Mouse (Mus musculus): ENCODE measurements at regions not wholly inside any gene's neighbourhood (a gene's known extent, or its start where the extent isn't known, plus 50 kb on each side); places are given as distances from the start of the nearest gene placed in this dataset.

DNA sequence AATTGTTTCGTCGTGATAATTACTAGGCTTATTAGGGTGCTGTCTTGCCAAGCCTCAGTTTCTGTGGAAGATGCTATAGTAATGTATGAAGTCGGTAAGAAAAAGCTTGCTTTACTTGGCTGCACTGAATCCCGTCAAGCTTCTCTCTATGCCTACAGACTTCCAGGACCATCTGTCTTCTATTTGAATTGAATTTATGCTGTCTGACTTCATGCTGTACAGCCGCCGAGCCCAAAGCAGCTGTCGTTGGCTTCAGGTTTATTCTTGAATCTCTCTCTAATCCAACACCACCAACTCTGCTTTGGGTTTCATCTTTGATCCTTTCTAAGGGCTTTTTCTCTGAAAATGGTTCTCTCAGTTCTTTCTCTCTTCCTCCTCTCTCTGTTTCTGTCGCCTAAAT is 227.4 kb upstream of the Cnr1 start:
- no peak for DNase-seq

DNA sequence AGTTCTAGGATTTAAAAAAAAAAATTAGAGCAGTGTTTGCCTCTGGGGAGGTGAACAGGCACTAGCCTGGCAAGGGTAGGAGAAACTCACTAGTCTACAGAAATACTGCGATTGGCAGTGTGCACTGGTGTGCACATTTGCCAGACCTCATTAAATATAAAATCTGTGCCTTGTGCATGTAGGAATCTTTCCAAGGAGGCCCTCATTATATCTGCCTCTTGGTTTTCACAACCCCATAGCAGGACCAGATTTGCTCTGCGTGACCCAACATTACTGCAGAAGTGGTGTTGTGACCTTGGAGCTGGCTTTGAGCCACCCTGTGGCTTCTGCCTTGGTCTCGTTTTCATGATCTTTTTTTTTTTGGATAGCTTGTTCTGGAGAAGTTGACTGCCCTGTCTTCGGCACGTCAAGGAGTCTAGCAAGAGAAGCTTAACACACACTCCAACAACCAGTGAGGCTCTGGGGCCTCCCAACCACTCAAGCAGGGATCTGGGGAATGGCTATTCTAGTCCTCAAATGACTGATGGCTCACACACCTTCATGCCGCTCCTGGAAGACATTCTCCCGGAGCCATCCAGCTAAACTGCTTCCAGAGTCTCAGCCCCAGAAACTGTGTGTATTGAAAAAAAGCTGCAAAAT is 222.2 kb upstream of the Cnr1 start:
- DNase-seq, result no peak

DNA sequence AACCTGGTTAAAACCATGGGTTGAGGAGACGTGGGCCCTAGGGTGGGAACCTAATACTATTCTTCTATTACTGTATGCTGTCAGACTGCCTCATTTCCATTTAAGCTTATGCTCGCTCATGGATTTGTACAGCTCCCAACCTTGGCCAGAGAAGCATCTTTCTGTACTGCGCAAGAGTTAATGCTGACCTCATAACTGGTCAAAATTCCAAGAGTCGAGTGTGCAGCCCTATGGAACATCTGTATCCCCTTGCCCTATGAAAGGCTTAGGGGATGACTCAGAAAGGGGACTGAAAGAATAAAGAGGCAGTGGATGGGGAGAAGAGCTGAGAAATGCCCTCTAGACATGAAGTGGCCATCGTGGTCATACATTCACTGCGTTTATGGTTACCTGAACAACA is 218.7 kb upstream of the Cnr1 start:
- DNase-seq, result no peak

DNA sequence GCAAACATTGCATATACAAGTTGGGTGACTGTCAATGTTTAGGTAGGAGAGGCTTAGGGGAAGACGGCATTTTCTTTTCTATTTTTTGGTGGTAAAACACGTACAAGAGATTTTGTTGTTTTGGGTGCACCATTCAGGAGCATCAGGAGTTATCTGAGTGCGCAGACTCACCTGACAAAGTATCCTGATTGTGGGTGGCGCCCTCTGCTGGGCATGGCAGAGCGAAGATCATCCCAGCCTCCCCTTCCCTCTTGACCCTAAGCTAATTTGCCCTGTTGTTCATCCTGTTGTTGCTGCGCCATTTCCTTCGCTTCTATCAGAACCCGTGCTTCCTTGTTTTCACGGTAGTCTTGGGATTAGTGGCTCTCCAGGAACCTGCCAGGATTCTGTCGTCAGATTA is 217.6 kb upstream of the Cnr1 start:
- peak; percentile 79 for DNase-seq

DNA sequence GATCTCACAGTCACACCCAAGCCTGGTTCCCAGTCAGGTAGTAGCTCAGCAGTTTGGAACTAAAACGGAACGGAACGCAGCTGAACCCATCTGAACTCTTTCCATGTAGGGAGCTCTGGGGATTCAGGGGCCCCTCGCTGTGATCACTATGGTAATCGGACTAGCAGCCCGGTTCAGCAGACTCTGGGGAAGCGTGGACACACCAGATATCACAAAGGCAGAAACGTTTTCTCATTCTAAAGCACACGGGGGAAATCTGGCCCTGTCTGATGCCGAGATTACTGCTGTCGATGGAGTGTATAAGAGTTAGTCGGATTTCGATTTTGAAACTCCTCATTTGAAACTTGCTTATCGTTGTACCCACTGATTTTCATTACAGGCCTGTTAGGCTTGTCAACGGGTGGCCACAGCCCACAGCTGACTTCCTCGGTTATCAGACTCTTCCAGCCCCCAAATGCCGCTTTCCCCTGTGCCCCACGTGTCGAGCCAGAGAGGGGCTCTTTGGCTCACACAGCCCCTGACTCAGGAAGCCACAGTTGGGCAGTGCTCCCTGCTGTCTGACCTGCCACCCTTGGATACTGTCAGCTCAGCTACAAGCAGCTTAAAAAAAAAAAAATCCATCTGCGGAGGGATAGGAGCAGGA is 207.8 kb upstream of the Cnr1 start:
- no peak for DNase-seq

DNA sequence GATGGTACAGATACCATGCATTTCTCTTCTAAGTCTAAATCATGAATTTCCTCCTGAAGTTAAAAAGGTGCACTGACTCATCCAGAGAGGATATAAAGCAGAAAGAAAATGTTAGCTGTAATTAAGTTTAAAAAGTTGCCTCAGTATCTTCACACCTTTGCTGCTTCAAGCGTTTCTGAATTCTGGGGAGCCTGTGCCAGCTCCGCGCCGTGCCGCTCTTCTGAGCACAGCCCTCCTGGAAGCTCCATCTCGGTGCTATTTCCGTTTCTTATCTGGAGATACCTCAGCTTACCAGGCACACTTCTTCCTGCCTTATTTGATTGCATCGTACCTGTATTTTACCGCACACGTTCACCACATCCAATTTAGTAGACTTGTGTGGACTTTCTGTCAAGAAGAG is 203.4 kb upstream of the Cnr1 start:
- no peak for DNase-seq

DNA sequence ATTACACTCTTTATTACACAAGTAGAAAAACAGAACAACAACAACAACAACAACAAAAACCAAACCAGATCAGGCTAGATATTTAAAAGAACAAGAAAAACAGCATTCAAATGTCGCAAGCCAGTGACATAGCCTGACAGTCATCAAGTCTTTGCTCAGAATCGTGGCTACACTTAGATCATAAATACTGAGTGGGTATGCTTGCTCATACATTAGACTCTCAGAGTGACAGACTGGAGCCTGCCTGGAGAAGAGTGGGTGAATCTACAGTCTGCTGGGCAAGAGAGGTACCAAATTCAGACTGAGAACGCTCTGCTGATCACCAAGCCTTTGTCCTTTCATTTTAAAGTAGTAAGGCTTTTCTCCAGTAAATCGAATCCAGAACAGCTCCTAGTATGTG is 202.4 kb upstream of the Cnr1 start:
- DNase-seq, result no peak

DNA sequence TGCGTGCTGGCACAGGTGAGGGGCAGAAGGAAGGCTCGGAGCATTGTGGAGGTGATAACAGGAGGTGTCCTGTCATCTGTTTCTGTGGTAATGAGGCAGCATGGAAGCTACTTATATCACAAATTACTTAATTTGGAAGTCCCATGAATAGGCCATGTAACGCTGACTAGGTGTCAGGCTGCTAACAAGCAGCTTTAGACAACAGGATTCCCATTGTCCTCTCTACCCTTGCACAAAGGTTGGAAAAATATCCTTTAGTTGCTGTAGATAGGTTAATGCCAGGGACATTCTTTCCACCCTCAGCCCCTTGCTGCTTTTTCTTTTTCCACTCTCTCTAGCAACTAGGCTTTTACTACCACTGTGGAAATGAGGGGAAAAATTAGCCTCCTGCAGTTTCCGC is 192.6 kb upstream of the Cnr1 start:
- DNase-seq, result no peak

DNA sequence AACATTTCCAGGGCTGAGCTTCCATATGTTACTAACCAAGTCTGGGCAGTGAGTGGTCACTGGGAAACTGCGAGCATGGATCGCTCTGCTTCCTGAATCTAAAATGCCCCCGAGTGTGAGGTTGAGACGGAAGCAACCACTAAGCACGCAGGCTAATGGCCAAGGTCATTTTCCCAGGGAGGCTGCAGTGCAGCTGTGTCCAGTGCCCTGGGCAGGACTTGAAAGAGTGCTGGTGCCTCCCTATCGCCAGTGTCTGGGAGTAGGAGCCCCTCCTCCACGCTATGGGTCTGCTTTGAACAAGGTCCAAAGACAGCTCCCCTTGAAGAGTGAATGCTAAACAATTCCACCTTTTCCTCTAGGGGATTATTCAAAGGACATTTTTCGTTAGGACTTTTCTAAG is 189.5 kb upstream of the Cnr1 start:
- DNase-seq, result no peak

DNA sequence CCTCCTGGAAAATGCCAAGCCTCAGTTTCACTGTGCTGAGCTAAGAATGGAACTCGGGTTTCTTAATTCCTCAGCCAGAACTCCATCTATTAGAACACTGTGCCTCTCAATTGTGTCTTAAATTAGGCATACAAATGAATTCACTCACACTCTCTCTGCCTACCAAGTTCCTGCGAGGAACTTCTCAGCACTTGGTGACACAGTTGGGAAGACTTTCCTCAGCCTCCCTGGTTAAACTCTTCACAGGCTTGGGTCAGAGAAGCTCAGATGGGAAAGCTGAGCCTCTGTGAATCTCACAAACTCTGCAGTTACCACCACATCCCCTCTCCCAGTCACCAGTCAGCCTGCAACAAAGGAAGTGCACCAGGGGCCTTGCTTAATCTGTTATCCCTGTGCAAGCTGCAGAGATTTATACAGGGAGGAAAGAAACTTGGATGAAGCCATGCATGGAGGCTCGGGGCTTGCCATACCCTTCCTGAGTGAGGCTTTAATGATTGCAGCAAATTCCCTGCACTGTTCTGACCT is 188.9 kb upstream of the Cnr1 start:
- DNase-seq, result no peak

DNA sequence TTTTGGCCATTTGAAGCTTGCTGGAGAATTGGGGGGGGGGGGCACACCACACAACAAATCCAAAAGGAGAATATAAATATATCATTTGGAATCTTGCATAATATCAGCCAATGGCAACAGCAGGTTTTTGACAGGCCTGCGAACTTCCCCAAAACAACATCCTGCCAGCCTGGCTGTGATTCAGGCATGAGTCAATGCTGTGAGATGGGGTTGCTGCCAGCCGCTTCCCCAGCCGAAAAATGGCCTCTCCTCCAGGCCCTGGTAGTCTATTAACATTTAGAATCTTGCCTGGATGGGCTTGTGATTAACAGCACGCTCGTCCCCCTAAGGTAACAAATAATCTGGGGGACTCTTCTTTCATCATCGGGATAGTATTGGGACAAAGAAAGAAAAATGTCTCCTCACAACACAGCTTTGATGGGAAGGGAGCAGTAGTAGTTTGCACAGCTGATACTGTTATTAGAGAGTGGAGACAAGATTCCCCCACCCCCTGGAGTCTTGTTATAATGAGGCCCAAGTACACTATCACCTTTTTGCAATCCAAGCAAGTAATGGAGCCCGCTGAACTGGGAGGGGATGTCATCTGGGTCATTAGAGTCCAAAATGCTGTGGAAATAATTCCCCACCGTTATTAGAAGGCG is 188.2 kb upstream of the Cnr1 start:
- no peak for DNase-seq

DNA sequence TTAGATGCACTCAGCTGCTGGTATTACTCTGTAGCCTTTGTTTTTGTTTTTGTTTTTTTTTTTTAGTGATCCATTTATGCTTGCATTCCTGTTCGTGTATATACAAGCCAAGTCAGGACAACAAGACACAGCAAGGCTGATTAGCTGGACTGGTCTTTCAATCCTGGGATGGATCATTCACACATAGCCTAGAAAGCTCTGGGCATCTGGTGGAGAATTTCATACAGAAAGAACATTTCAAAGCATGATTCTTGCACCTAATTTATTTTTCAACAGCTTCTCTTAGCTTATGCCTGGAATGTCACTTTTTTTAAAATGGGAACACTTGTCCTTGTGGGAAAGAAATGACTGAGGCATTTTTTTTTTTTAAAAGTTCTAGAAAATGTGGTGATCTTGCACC is 187.1 kb upstream of the Cnr1 start:
- no peak for DNase-seq

DNA sequence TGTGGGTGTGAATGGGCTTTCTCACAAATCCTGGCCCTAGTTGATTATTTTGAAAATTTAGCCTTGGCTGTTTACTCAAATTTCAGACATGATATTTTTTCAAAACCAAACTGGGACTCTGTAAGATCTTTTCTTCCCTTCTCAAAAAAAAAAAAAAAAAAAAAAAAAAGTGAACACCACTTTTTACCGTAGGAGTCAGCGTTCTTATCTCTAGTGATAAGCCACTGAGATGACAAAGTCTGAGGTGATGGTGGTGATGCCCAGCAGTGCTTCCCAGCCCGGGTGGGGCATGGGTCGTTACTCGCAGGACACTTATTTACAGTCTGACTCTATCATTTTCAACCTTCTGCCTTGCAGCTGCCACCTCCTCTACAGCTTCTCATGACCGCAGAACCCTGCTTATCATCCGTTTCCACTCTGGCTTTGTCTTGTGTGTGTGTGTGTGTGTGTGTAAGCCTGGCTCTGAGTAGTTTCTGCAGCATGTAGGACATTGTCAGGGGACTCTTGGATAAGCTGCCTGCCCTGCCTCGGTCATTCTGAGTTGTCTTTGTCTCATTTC is 186.5 kb upstream of the Cnr1 start:
- no peak for DNase-seq

DNA sequence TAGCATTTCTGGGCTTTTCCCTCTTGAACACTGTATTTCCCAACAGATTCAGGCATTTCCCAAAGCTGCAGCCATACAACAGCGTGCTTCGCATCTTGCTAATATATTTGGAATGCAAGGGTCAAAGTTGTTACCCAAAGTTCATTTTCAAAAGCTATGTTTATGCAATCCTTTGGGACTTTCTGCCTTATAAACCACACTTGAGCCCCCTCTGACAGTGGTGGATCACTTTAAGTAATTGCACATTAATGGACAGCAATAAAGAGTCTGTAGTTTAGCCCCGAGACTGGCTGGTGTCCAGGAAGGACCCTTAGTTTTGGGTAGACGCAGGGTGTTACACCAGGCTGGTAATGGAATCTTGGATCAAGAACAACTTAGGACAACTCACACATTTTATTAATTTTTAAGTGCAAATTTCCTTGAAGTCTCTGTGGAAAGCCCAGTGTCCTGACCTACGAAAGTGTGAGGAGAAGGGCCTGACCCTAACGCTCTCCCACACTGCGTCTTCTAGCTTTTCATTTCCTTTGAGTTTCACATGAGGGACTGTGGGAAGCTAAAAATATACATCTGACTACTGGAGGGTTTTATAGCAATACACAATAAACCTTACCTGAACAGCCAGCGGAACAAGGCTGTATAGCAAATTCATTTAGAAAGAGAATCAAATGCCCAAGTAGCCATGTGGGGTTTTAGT is 185.0 kb upstream of the Cnr1 start:
- no peak for DNase-seq

DNA sequence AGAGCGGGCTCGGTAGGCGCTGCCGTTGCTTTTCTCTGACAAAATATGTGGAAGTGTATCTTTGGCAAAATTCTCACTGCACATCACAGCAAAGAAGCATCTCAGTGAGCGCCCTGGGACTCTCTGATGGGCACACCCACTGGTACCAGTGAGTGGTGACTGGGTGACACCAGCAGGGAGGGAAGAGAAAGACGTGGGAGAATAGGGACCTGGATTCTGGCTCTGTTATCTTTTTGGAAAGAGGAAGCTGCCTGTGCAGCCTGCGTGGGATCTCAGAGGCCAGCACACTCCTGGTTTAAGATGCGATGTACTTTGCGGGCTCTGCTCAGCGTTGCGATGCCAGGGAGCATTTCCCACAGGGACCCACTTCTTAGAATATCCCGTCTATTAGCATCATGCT is 183.4 kb upstream of the Cnr1 start:
- no peak for DNase-seq

DNA sequence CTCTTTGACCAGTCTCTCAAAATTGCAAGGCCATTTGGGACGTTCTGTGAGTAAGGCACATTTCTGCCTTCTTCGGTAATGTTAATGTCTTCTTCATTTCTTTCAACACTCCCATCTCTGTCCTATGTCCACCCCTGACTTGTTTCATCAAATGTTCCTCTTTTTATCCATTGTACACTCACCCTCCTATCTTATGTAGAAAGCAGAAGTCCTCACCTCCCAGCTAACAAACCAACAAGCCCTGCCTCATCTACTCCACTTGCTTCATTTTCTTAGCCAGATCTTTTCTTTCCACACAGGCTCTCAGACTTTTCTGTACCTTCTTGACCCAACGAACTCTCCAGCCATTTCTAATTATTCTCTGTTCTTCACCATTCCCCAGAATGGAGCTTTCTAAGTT is 179.2 kb upstream of the Cnr1 start:
- no peak for DNase-seq

DNA sequence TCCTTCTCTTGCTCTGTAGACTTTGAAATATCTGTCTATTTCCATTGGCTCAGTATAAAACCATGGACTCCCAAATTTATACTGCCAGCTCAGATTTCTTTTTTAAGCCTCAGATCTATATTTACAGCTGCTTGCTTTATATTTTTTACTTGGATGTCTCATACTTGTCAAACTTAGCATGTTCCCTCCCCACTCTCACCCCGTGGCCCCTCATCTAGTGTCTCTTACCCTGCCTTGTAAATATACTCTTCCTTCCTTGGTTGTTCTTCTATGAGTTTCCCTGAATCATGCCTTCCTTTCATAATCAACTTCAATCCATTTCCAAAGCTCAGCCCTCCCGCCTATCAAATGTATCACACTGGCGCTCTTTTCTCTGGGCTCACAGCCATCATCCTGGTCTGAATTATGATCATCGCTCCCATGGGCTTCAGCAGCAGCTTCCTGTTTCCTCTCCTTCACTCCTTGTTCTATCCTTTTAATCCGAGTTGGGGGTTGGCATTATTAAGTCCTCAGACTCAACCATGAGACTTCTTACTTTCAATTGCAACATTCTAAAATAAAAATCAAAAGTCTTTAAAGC is 177.0 kb upstream of the Cnr1 start:
- no peak for DNase-seq

DNA sequence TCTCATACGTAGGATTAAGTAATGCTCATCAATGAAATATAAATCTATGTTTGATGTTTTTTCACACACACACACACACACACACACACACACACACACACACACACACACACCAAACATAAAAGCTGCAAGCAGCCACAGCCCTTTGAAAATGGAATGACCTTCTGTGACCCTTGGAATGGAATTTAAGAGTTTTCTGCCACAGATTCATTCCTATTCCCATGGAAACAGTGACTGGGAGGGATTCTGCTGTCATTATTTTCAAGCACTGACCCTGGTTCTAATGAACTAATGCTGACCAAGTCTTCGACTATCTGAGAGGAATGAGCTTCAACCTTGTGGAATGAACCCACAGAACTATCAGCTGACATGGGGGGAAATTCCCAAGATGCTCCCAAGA is 156.7 kb upstream of the Cnr1 start:
- DNase-seq, result no peak

DNA sequence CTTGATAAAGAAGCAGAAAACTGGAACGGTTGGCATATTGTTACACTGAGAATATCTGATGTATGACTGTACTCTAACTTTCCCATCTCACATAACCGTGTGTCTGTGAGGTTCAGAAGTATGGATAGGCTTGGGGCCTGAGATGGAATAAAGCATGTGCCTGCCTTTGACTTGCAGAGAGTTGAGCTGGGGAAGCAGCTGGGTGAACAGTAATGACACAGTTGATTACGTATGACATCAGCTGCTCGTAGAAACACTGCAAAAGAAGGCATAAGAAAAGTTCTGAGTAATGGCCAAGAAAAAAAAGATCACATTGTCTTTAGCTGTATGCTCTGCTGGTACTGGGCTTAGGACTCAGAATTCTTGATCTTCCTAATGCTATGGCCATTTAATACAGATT is 138.4 kb upstream of the Cnr1 start:
- DNase-seq, result no peak

DNA sequence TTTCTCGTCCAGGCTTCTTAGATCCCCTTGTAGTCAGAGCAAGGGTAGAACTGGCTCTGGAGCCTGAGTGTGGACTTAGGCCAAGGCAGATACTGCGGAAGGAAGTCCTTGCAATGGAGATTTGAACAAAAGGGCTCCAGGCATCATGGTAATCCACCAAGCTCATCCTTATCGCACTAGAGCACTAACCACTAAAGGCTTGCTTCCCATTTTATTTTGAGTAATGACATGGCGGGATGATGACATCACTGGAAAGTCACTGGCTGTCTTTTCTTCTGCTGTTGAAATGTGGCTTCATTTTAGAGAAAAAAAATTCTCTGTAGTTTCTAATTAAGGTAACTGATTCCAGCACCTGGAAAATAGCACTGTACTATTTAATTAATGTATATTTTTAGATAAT is 137.4 kb upstream of the Cnr1 start:
- DNase-seq, result no peak

DNA sequence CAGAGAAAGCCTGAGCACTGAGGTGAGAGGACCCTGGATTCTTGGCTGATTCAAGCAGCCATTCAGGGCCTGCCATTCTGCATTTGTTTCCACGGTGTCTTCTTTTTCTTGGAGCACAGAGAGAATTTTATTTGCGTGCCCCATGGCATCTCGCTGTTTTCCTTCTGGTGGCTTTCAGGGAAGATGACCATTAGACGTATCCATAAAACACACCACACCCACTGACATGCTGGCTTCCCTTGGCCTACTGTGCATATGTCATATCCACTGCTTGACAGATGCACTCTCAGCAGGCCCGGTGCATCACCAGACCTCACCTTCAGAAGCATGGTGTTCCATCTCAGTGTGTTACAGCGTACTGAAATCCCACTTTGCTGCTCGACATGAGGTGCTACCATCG is 131.0 kb upstream of the Cnr1 start:
- DNase-seq, result no peak

DNA sequence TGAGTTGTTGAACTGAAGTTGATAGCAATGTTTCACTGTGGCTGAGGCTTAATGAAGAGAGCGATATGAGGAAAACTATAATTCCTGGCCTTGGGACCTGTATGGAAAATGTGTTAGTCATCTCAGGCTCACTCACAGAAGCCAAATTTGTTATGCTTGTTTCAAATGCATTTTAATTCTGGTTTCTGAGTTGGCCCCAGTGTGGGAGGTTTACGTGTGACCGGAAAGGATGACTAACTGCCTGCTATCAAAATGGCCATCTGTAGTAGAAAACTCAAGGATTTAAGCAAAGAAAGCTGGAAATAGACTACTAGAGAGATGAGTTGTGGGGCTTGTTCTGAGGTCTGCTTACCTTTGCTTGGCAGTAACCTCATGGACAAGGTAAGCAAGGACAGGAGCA is 128.9 kb upstream of the Cnr1 start:
- no peak for DNase-seq

DNA sequence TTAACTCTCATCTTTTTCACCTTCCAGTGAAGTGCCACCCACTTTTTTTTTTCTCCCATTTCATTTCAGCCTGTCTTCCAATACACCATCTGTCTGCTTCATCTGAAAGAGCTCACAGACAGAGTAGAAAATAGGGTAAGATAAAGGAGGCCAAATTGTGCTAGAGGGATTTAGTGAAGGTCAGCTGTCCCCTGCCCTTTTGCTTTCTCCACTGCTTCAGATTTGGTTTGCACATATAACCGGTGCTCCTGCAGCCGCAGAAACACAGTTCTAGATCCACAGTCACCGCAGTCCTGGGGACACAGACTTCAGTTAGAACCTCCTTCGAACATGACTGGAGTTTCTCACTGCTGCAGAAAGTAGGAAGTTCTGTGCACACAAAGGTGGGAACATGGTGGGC is 126.4 kb upstream of the Cnr1 start:
- DNase-seq, result no peak

Data from thymus, postnatal 4 days (tissue).